Mouse (Mus musculus): ENCODE data around the gene Dot1l. TPM values are rescaled to one million over a fixed set of nuclear protein-coding genes. Genes with fewer than 3 reads are reported as not detected.

The Dot1l gene
- total and polyA plus RNA-seq, 3 experiments = 3.3 to 43.8 (median 13.3) TPM

- Histone ChIP-seq H3K9ac (ENCODE audit: insufficient read depth, low read depth) (0 out of 2 replicates have a peak overlapping the region, but pooled peaks have one; percentile 42), H3K9me3 (replicated peaks; ENCODE audit: low read length) (no peaks in the 10 kb centered on the region), H3K4me1 (ENCODE audit: control insufficient read depth in 1 of 2, insufficient read depth in 2 of 2) (peaks cover 8 to 35% of the 10 kb centered on the region in 2 experiments; a peak in 3 of 4 replicates), H3K27me3 (replicated peaks) (no peaks in the 10 kb centered on the region), H3K27ac (ENCODE audit: insufficient read depth, low read depth) (no peak overlapping the region), H3K79me2 (replicated peaks; ENCODE audit: control insufficient read depth, extremely low read depth, insufficient read depth, poor library complexity, severe bottlenecking) (peaks cover 26% of the 10 kb centered on the region), H3K4me3 (replicated peaks in 1 of 3; ENCODE audit: low read depth in 2 of 3, low read length in 2 of 3, poor library complexity in 1 of 3) (no peak overlapping the region), H3K4me2 (ENCODE audit: insufficient read depth, low read depth, poor library complexity, severe bottlenecking) (peak overlapping the region; percentile 63), H3K36me3 (replicated peaks in 1 of 2; ENCODE audit: control insufficient read depth in 1 of 2, insufficient read depth in 1 of 2, low read length in 1 of 2) (peaks cover 0 to 5% of the 10 kb centered on the region in 2 experiments)
- TF ChIP-seq KAT2A (IDR thresholded peaks at IDR 0.05; ENCODE audit: insufficient replicate concordance, low read length) (no peak), USF1 (IDR thresholded peaks at IDR 0.05; ENCODE audit: low read depth, low read length) (no peak), TBP (conservative IDR thresholded peaks at IDR 0.05; ENCODE audit: low read depth, low read length) (no peak), ZMIZ1 (IDR thresholded peaks at IDR 0.05; ENCODE audit: low read depth, low read length) (0 out of 2 replicates have a peak, but pooled peaks have one; percentile 30), SMC3 (IDR thresholded peaks at IDR 0.05; ENCODE audit: low read depth, low read length) (no peak), MAZ (IDR thresholded peaks at IDR 0.05; ENCODE audit: low read depth, low read length) (no peak), ZC3H11A (IDR thresholded peaks at IDR 0.05; ENCODE audit: low read depth, low read length) (no peak), MXI1 (IDR thresholded peaks at IDR 0.05; ENCODE audit: low read depth, low read length) (peak; percentile 52; the same call in 1 of the 2 replicates), POLR2A (IDR thresholded peaks at IDR 0.05; ENCODE audit: low read depth, low read length) (peak; percentile 55), JUND (conservative IDR thresholded peaks at IDR 0.05; ENCODE audit: low read depth, low read length) (no peak), ELF1 (IDR thresholded peaks at IDR 0.05; ENCODE audit: low read depth, low read length) (peak; percentile 52; the same call in 1 of the 2 replicates)
- in situ Hi-C loops (cut with MboI; ENCODE audit: low pct_ligation_motif_present, low pct_unique_long_range_greater_than_20kb, low sequenced_read_pairs) (no loop called here), dilution Hi-C loops (cut with MboI; ENCODE audit: extremely low pct_ligation_motif_present, extremely low pct_unique_long_range_greater_than_20kb, low sequenced_read_pairs) (no loop called here)
- DNase-seq (ENCODE audit: extremely low read depth) = peak; percentile 78
Measured at GRCm38 (mm10) chr10:80744262-80744661, 10.7 kb upstream of the Dot1l start.

GRCm38 (mm10) chr10:80747410-80747809 lies 7.6 kb upstream of the Dot1l start:
- Histone ChIP-seq H3K79me2 (replicated peaks; ENCODE audit: control insufficient read depth, extremely low read depth, insufficient read depth, poor library complexity, severe bottlenecking) (no peaks in the 10 kb centered on the region), H3K4me2 (ENCODE audit: insufficient read depth, low read depth, poor library complexity, severe bottlenecking) (no peak overlapping the region), H3K27me3 (replicated peaks) (no peaks in the 10 kb centered on the region), H3K27ac (ENCODE audit: insufficient read depth, low read depth) (no peak overlapping the region), H3K4me3 (replicated peaks in 1 of 3; ENCODE audit: low read depth in 2 of 3, low read length in 2 of 3, poor library complexity in 1 of 3) (no peak overlapping the region), H3K4me1 (ENCODE audit: control insufficient read depth in 1 of 2, insufficient read depth in 2 of 2) (peaks cover 7 to 30% of the 10 kb centered on the region in 2 experiments; a peak in 2 of 4 replicates), H3K36me3 (replicated peaks in 1 of 2; ENCODE audit: control insufficient read depth in 1 of 2, insufficient read depth in 1 of 2, low read length in 1 of 2) (no peaks in the 10 kb centered on the region), H3K9me3 (replicated peaks; ENCODE audit: low read length) (no peaks in the 10 kb centered on the region), H3K9ac (ENCODE audit: insufficient read depth, low read depth) (no peak overlapping the region)
- in situ Hi-C loops (cut with MboI; ENCODE audit: low pct_ligation_motif_present, low pct_unique_long_range_greater_than_20kb, low sequenced_read_pairs) (loop anchor here (5.0 kb wide), 2 partner anchors 130 to 250 kb away; no protein-coding TSS in a partner anchor), dilution Hi-C loops (cut with MboI; ENCODE audit: extremely low pct_ligation_motif_present, extremely low pct_unique_long_range_greater_than_20kb, low sequenced_read_pairs) (no loop called here)
- TF ChIP-seq CTCF (conservative IDR thresholded peaks at IDR 0.05 in 1 of 2, IDR thresholded peaks at IDR 0.05 in 1 of 2; ENCODE audit: low read depth in 2 of 2, low read length in 2 of 2) (peak; percentile 87 to 96), POLR2AphosphoS2 (IDR thresholded peaks at IDR 0.05; ENCODE audit: low read depth, low read length) (no peak), GABPA (IDR thresholded peaks at IDR 0.05; ENCODE audit: insufficient replicate concordance, low read depth, low read length) (no peak), ZNF384 (IDR thresholded peaks at IDR 0.05; ENCODE audit: low read depth, low read length) (no peak), ZC3H11A (IDR thresholded peaks at IDR 0.05; ENCODE audit: low read depth, low read length) (peak; percentile 39), MYC (IDR thresholded peaks at IDR 0.05; ENCODE audit: low read depth, low read length) (peak; percentile 48; the same call in 1 of the 2 replicates), MAZ (IDR thresholded peaks at IDR 0.05; ENCODE audit: low read depth, low read length) (no peak), MAX (IDR thresholded peaks at IDR 0.05; ENCODE audit: low read length) (no peak), ELF1 (IDR thresholded peaks at IDR 0.05; ENCODE audit: low read depth, low read length) (0 out of 2 replicates have a peak, but pooled peaks have one; percentile 35), SIN3A (IDR thresholded peaks at IDR 0.05; ENCODE audit: low read length) (0 out of 2 replicates have a peak, but pooled peaks have one; percentile 37), POLR2A (IDR thresholded peaks at IDR 0.05; ENCODE audit: low read depth, low read length) (no peak), SMC3 (IDR thresholded peaks at IDR 0.05; ENCODE audit: low read depth, low read length) (peak; percentile 79), NELFE (IDR thresholded peaks at IDR 0.05; ENCODE audit: low read depth, low read length) (peak; percentile 51; the same call in 1 of the 2 replicates), MEF2A (IDR thresholded peaks at IDR 0.05; ENCODE audit: borderline replicate concordance, low read depth, low read length) (0 out of 2 replicates have a peak, but pooled peaks have one; percentile 58), RAD21 (IDR thresholded peaks at IDR 0.05; ENCODE audit: low read depth, low read length) (peak; percentile 94)
- peak; percentile 72 for DNase-seq (ENCODE audit: extremely low read depth)
